Mouse (Mus musculus) megakaryocyte progenitor cell, adult 5-6 weeks (primary cell): ENCODE data around the gene Nudcd3. TPM values are rescaled to one million over a fixed set of nuclear protein-coding genes. Genes with fewer than 3 reads are reported as not detected.
"Not testable (repeated sequence)": the region's sequence is repeated elsewhere in the genome, so short reads cannot be mapped to it uniquely, and the experiment has no call there.

Experiments
- ATAC-seq: replicated peaks from 2 replicates; pipeline ENCODE4 v1.8.0; 2016; ENCODE audit warnings: mild to moderate bottlenecking, moderate TSS enrichment, inconsistent platforms; ENCODE audit not compliant: poor library complexity
- total RNA-seq, 2 experiments: library from RNA; stranded (forward) in 1 of 2; stranded (reverse) in 1 of 2; fragments of 157-497, 149-512 nt in 1 of 2; fragments of 200-1000 nt in 1 of 2; gene quantifications; 2 replicates each; pipeline versions ENCODE4 v1.2.3 to v1.2.4; 2015 to 2017

The Nudcd3 gene
- total RNA-seq, 2 experiments from 2014 or later: 22.7 to 33.4 TPM

- no peak for ATAC-seq
These were observed 69.6 kb downstream of the Nudcd3 start for GRCm38 (mm10) chr11:6130578-6130977.

- no peak for ATAC-seq
These were observed 76.6 kb downstream of the Nudcd3 start for GRCm38 (mm10) chr11:6123605-6124120.

- no peak for ATAC-seq
These were observed 77.6 kb downstream of the Nudcd3 start for GRCm38 (mm10) chr11:6122631-6123030.

GRCm38 (mm10) chr11:6120596-6120995 is 79.6 kb downstream of the Nudcd3 start:
- ATAC-seq: no peak

GRCm38 (mm10) chr11:6120001-6120400 is 80.2 kb downstream of the Nudcd3 start:
- ATAC-seq: no peak

GRCm38 (mm10) chr11:6119312-6119711 is 80.9 kb downstream of the Nudcd3 start:
- ATAC-seq: no peak

- no peak for ATAC-seq
These were observed 82.3 kb downstream of the Nudcd3 start for GRCm38 (mm10) chr11:6117956-6118355.

GRCm38 (mm10) chr11:6111734-6112484 is 88.3 kb downstream of the Nudcd3 start:
- no peak for ATAC-seq

- ATAC-seq: no peak
These were observed 90.2 kb downstream of the Nudcd3 start for GRCm38 (mm10) chr11:6109990-6110389.

- ATAC-seq: no peak
These were observed 91.9 kb downstream of the Nudcd3 start for GRCm38 (mm10) chr11:6108296-6108695.

GRCm38 (mm10) chr11:6107722-6108121 is 92.5 kb downstream of the Nudcd3 start:
- no peak for ATAC-seq

- no peak for ATAC-seq
These were observed 95.5 kb downstream of the Nudcd3 start for GRCm38 (mm10) chr11:6104734-6105133.

GRCm38 (mm10) chr11:6096637-6097036 is 103.6 kb downstream of the Nudcd3 start:
- not testable (repeated sequence) for ATAC-seq

GRCm38 (mm10) chr11:6086991-6087390 is 113.2 kb downstream of the Nudcd3 start:
- no peak for ATAC-seq

- no peak for ATAC-seq
These were observed 121.5 kb downstream of the Nudcd3 start for GRCm38 (mm10) chr11:6078737-6079136.

GRCm38 (mm10) chr11:6075618-6076066 is 124.6 kb downstream of the Nudcd3 start:
- ATAC-seq: no peak

- no peak for ATAC-seq
These were observed 131.8 kb downstream of the Nudcd3 start for GRCm38 (mm10) chr11:6068181-6068957.

- no peak for ATAC-seq
These were observed 133.1 kb downstream of the Nudcd3 start for GRCm38 (mm10) chr11:6067160-6067559.

GRCm38 (mm10) chr11:6066176-6066575 is 134.0 kb downstream of the Nudcd3 start, which contains the start of gene Camk2b:
Gene Camk2b (minus strand): TSS chr11:6066362.
- ATAC-seq: no peak

- no peak for ATAC-seq
These were observed 134.6 kb downstream of the Nudcd3 start for GRCm38 (mm10) chr11:6065551-6066121.

- ATAC-seq: no peak
These were observed 135.1 kb downstream of the Nudcd3 start for GRCm38 (mm10) chr11:6065046-6065521.
